Mouse (Mus musculus): ENCODE data around the gene Ebf1. TPM values are rescaled to one million over a fixed set of nuclear protein-coding genes. Genes with fewer than 3 reads are reported as not detected.

The Ebf1 gene
- total RNA-seq, 2 experiments from 2014 or later: 3.3 to 3.6 TPM

DNA sequence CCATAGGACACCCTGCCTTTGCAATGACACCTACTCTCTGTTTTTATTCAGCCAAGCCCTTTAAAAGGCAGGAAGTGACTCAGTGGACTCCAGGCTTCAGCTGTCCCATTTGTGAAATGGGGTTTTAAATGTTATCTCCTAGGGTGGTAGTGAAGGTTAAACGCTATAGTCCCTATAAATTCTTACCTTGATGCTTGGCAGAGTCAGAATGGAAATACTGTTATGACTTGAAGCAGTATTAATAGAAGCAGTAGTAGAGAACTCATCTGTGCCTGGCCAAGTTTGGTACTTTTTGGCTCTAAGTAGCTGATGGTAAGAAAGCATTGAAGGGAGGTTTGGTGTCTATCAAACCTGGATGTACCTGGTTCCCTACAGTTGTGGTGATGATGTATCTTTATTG, 19.1 kb downstream of the Ebf1 start:
- no peak for DNase-seq (ENCODE audit: extremely low spot score in 1 of 2, low spot score in 2 of 2)
- intact Hi-C loops (cut with DNase I): no loop called here
- no peak for TF ChIP-seq CTCF (IDR thresholded peaks at IDR 0.05)
- no peak overlapping the region for H3K4me3 ChIP-seq
- no peak overlapping the region for H3K27ac ChIP-seq

DNA sequence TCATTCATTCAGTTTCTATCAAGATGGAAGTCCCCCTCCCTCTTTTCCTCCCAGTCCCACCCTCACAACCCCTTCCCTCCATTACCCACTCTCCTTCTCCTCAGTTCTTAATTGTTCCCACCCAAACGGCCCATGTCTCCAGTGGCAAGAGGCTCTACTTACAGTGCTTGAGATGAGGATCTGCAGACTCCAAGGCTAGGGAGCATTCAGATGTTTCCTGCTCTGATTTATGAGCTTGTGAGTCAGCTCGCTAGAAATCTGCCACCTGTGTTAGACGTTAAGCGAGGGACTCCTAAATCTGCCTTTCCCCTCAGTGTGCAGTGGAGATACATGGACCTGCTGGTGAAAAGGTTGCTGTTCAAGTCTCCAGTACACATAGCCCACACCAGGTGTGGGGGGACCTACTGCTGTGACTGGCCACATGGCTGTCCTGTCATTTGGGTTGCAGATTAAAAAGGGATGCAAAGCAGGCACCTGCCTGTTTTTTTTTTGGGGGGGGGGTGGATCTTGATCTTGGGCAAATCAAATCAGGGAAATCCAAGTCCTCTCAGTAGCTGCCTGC, 21.2 kb downstream of the Ebf1 start:
- DNase-seq (ENCODE audit: extremely low spot score in 1 of 2, low spot score in 2 of 2): no peak
- Histone ChIP-seq H3K27ac (no peak overlapping the region), H3K4me3 (no peak overlapping the region)
- TF ChIP-seq CTCF (IDR thresholded peaks at IDR 0.05): no peak
- intact Hi-C loops (cut with DNase I): no loop called here

DNA sequence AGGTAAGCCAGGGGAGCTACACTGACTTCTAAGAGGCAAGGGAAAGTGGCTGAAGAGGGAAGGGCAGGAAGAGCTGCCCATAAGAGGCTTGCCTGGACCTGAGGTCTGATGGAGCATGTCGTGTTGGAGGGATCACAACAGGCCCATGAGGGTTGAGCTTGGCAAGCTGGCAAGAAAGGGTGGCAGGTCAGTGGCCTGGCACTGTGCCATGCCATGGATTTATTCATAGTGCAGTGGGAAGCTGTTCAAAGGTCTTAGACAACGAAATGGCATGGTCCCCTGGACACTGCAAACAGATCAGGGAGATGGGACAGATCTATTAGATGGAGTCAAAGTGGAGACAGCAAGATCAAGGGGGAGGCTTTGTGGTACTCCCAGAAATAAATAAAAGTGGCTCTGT, 24.4 kb downstream of the Ebf1 start:
- TF ChIP-seq CTCF (IDR thresholded peaks at IDR 0.05): no peak
- DNase-seq (ENCODE audit: extremely low spot score in 1 of 2, low spot score in 2 of 2): no peak
- H3K27ac ChIP-seq: no peak overlapping the region
- intact Hi-C loops (cut with DNase I): no loop called here
- no peak overlapping the region for H3K4me3 ChIP-seq

DNA sequence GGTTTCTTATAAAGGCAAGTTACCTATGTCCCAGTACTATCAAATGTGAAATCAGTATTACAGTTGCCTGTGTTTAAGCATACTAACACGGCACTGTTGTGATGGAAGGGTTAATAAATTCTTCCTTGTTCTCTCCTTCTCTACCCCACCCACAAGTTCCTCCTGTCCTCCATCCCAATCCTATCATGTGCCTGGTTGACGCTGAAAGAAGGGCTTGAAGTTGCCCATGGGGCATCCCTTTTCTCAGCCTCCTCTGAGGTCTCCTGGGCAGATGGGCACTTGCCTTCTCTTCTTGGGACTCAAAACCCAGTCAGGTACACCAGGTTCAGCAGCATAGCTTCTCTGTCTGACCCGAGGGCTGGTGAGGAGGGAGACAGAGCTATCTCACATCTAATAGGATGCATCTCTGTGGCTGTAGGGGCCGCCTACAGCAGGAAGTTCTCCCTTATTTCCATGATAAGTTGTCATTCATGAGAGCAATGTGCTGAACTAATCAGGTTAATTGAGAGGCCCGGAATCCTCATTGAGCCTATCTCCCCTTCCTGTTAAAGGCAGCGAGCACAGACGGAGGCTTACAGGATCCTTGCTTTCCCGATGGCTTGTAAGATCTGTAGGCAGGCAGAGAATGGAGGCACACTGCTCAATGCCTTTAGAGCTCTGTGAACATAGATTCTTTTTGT, 37.4 kb downstream of the Ebf1 start:
- intact Hi-C loops (cut with DNase I): no loop called here
- Histone ChIP-seq H3K4me3 (no peak overlapping the region), H3K27ac (no peak overlapping the region)
- no peak for TF ChIP-seq CTCF (IDR thresholded peaks at IDR 0.05)
- DNase-seq (ENCODE audit: extremely low spot score in 1 of 2, low spot score in 2 of 2): no peak

DNA sequence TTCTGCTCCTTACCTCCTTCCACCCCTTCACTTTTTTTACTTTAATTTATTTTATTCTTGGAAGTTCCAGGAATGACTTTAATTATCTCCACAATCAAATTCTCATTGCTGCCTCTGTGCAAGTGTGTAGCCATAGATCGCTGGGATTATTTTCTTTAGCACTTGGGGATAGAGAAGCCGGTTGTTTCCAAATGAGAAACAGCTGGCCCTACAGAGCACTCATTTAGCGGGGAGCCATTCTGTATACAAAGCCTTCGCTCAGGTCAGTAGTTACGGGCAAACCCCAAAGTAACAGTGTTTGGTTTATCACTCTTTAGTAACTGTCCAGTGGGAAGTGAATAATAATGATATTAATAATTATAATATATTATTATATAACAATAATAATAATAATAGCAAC, 38.4 kb downstream of the Ebf1 start:
- TF ChIP-seq CTCF (IDR thresholded peaks at IDR 0.05): no peak
- intact Hi-C loops (cut with DNase I): no loop called here
- H3K27ac ChIP-seq: no peak overlapping the region
- DNase-seq (ENCODE audit: extremely low spot score in 1 of 2, low spot score in 2 of 2): no peak
- H3K4me3 ChIP-seq: no peak overlapping the region

DNA sequence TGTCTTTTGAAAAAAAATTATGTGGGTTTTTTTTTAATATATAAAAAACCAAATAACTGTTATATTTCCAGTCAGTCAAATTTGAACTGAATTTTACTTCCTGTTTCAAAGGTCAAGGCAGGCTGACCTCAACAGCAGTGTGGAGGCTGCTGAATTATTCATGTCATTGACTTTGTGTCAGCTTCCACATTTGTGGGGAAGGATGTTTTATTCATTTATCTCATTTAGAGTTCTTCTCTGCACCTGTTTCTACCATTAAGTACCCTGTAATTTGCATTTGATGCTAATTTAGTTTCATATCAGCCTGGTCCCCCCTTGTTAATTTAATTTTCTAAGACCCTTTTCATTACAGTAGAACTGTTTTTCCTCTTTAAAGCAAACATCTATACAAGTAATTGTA, 39.8 kb downstream of the Ebf1 start:
- TF ChIP-seq CTCF (IDR thresholded peaks at IDR 0.05): no peak
- intact Hi-C loops (cut with DNase I): no loop called here
- Histone ChIP-seq H3K4me3 (no peak overlapping the region), H3K27ac (no peak overlapping the region)
- DNase-seq (ENCODE audit: extremely low spot score in 1 of 2, low spot score in 2 of 2): no peak

DNA sequence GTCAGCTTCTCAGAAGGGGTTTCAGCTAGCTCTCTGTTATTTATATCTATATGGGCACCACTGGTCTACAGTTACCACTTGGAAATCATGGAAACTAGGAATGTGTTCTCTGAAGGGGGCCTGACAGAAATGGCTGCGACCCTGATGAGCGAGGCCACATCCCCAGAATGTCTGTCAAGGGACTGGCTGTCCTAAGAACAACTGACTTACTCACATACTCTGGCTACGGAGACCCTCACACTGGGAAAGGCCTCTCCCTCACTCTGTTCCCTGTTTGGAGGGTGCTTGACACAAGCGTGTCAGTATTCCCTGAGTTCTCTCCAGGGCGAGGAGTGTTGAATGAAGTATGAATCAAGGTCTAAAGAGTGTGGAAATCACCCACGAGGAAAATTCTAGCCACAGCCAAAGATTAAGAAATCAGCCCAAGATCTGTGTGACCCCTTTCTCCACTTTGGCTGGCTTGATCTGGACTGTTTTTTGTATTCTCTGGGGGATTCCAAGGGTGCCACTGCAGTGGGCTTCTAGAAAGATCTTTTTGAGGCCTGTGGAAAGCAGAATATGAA, 40.8 kb downstream of the Ebf1 start:
- intact Hi-C loops (cut with DNase I): no loop called here
- Histone ChIP-seq H3K4me3 (no peak overlapping the region), H3K27ac (no peak overlapping the region)
- TF ChIP-seq CTCF (IDR thresholded peaks at IDR 0.05): no peak
- DNase-seq (ENCODE audit: extremely low spot score in 1 of 2, low spot score in 2 of 2): no peak

DNA sequence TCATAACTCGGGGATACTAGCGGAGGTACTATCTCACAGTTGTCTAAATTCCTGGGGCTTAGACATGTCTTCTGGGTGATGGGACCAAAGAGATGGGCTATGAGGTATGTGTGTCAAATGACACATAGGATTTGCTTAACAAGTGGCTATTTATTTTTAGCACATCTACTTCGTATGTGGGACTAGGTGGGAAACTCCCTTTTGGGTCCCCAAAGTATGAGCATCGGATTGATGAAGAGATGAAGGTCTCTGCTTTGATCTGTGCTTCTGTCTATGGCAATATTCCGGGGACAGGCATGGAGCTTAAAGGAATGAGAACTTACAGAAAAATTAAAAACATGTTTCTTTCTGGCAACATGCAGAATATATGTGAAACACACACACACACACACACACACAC, 44.8 kb downstream of the Ebf1 start:
- intact Hi-C loops (cut with DNase I): no loop called here
- no peak overlapping the region for H3K4me3 ChIP-seq
- no peak overlapping the region for H3K27ac ChIP-seq
- no peak for DNase-seq (ENCODE audit: extremely low spot score in 1 of 2, low spot score in 2 of 2)
- TF ChIP-seq CTCF (IDR thresholded peaks at IDR 0.05): no peak

DNA sequence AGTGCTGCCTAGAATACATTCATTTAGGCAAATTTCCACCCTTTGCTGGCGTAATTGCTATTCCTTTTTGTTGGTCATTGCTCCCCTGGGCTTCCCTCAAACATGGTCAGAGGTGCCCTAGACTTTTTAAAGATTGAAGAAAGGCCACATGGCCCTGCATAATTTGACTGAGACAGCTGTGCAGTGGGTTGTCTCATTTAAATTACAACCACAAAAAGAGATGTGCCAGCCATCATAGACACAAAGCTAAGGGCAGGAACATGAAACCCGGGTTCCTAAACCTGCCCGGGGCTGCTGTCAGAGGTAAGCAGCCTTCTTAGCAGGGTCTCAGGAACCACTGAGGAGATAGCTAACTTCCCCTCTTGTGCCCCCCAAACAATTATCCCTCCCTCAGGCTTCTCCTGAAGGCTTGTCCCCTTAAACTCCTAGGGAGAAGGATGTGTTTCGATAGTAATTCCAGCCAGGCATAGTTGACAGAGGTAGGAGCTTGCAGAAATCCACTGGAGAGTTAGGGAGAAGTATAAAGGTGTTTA, 46.6 kb downstream of the Ebf1 start:
- DNase-seq (ENCODE audit: extremely low spot score in 1 of 2, low spot score in 2 of 2): no peak
- Histone ChIP-seq H3K4me3 (no peak overlapping the region), H3K27ac (no peak overlapping the region)
- no peak for TF ChIP-seq CTCF (IDR thresholded peaks at IDR 0.05)
- intact Hi-C loops (cut with DNase I): no loop called here

DNA sequence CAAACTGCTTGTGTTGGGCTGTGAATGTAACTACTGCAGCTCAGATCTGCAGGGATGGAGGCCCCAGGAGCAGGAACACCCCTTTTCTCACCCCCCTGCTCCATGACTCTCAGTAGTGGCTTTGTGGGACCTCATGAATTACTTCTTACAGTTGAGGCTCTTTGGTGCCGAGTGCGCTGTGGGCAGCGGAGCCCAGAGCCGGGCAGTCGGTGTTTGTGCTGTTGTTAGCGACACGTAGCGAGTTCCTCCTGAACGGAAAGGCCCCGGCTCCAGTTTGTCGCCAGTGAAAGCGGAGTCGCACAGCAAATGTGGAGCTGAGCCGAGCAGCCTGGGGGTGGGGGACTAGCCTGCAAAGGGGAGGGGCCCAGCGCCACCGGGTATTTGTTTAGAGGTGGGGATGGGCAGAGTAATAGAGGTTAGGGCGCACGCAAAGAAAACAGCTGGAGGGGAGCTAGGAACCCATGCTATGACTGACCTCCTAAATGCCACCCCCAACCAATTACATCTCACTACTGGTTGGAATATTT, 48.1 kb downstream of the Ebf1 start:
- intact Hi-C loops (cut with DNase I): no loop called here
- no peak overlapping the region; the same call in 1 of the 2 replicates for H3K4me3 ChIP-seq
- H3K27ac ChIP-seq: peak overlapping the region; percentile 55; the same call in 1 of the 2 replicates
- DNase-seq (ENCODE audit: extremely low spot score in 1 of 2, low spot score in 2 of 2): no peak
- no peak for TF ChIP-seq CTCF (IDR thresholded peaks at IDR 0.05)

DNA sequence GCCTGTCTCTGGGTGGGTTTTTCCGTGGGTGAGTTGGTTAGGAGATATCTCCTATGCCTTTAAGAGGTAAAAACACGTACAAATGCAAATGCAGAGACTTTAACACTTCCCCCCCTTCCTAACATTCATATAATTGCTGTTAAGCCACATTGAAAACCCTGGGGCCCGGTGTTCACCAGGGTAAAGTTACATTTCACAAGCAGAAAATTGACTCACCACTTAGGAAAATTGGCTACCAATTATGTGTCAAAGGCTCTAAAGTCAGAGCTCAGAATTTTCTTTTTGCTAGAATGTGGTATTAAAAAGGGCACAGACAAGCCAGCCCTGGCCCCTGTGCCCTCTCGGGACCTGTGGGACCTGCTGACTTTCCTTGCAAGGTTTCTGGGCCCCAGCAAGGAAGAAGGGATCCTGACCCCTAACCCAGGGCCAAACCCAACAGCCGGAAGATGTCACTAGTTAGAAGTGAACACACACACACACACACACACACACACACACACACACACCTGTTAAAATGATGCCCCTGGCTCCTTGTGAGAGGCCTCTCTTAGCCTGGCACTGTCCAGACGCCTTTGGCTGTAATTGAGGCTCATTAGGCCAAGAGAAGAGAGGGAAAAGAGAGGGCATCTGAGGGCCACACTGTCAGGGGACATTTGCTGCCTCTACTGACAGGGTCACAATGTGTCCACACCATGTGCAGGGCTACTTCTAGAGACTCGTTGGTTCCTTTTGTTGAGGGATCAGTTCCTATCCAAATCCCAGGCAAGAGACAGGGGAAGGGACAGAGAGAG, 48.8 kb downstream of the Ebf1 start:
- no peak for TF ChIP-seq CTCF (IDR thresholded peaks at IDR 0.05)
- DNase-seq (ENCODE audit: extremely low spot score in 1 of 2, low spot score in 2 of 2): no peak
- intact Hi-C loops (cut with DNase I): no loop called here
- no peak overlapping the region for H3K27ac ChIP-seq
- H3K4me3 ChIP-seq: no peak overlapping the region

DNA sequence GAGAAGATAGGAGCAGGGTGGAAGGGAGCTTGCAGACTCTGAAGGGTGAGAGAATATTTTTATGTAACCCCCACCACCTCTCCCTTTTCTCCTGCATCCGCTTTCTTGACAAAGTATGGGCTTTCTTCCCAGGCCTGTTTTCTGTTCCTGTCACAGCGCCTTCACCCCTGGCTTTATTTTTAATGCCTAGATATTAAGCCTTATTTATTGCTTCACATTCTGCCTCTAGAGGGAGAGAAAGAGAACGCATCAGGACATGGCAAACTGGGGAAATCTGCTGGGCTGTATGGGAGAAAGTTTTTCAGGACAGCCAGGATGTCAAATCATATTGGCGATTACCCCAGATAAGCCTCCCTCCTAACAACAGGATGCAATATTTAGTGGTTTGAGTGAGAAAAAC, 49.6 kb downstream of the Ebf1 start:
- Histone ChIP-seq H3K27ac (no peak overlapping the region), H3K4me3 (no peak overlapping the region)
- peak; percentile 9 for TF ChIP-seq CTCF (IDR thresholded peaks at IDR 0.05)
- intact Hi-C loops (cut with DNase I): no loop called here
- no peak for DNase-seq (ENCODE audit: extremely low spot score in 1 of 2, low spot score in 2 of 2)
